Mouse (Mus musculus): ENCODE measurements at regions not wholly inside any gene's neighbourhood (a gene's known extent, or its start where the extent isn't known, plus 50 kb on each side); places are given as distances from the start of the nearest gene placed in this dataset.

DNA sequence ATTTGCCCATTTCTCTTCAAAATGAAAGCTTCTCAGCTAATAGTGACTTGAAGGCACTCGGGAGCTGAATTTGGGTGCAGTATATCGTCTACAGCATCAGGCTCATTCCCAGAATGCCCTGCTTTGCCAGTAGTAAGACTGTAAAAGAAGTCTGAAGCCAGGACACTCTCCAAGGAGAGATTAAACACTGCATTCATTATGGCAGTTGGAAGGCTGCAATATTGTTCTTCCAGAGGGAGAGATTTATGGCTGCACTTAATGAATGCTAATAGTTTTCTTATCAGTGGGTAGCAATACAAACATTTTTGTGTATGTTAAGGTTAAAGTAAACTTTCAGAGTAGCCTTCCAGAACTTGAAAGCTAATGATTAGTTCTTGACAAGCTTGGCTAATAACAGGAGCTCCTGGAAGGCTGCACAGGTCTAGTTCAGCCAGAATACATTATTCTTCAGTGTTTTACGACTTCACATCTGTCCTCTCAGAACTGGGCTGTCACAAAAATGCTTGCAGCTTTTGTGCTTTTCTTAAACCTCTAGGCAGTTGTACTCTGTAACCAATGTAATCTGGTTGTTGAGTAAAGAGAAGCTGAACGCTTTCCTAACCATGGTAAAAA, 910.2 kb downstream of the Ets1 start:
- TF ChIP-seq GATA1 (IDR thresholded peaks at IDR 0.05; ENCODE audit: borderline replicate concordance, low read length) (no peak), FLI1 (IDR thresholded peaks at IDR 0.05; ENCODE audit: low read length) (no peak)
